Mouse (Mus musculus) adrenal gland, postnatal 10 days (tissue): ENCODE measurements around the gene Ctdspl2. TPM values are rescaled to one million over a fixed set of nuclear protein-coding genes. Genes with fewer than 3 reads are reported as not detected.
"Not testable (repeated sequence)": the region's sequence is repeated elsewhere in the genome, so short reads cannot be mapped to it uniquely, and the experiment has no call there.

ENCODE experiments used
- DNase-seq: peaks from one replicate; pipeline ENCODE4 v3.0.0; 2021; ENCODE audit warnings: mixed read lengths
- long read RNA-seq, 2 experiments: library from polyadenylated mRNA; stranded (forward); transcript quantifications; one replicate each; pipeline ENCODE4 v2.0.0; 2021
- total RNA-seq, 2 experiments: library from RNA; stranded (reverse); gene quantifications; 2 replicates each; pipeline ENCODE4 v1.2.3; 2021

Ctdspl2 gene
- 10 to 100 TPM; 29.4 to 36.7 TPM for total RNA-seq
- long read RNA-seq, experiment 1, full-length matches to known transcripts: 6 of 11 reads
- long read RNA-seq, experiment 1, partial matches to known transcripts: 2 of 11 reads
- long read RNA-seq, experiment 1, other reads (novel, unspliced or antisense): 3 of 11 reads
- long read RNA-seq, experiment 2, full-length matches to known transcripts: 5 of 9 reads
- long read RNA-seq, experiment 2, partial matches to known transcripts: 0 of 9 reads
- long read RNA-seq, experiment 2, other reads (novel, unspliced or antisense): 4 of 9 reads

DNA sequence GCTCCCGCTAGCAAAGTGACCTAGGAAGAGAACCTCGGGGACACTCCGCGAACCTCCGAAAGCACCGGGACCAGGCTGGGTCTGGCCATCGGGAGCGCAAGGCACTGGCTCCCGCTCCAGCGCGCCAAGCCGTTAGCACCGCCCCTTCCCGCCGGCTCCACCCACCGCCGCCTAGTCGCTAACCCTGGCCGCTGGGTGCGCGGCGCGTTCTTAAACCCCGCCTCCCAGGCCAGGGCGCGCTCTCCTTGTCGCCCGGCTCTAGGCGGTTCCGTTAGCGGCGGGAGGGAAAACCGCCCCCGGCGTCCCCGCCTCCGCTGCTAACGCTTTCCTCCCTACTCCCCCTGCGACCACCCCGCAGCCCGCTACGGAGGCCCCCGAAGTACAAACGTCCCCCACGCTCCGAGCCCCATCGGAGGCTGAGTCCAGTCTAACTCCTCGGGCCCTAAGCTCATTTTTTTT, at the start of gene Ctdspl2, which contains the start of gene Mageb3:
Gene Ctdspl2, plus strand, starts transcription at position 237 of the 459 bp plus-strand sequence.
Gene Mageb3, minus strand, starts transcription at position 328 of the 459 bp plus-strand sequence.
- peak; percentile 99 for DNase-seq

DNA sequence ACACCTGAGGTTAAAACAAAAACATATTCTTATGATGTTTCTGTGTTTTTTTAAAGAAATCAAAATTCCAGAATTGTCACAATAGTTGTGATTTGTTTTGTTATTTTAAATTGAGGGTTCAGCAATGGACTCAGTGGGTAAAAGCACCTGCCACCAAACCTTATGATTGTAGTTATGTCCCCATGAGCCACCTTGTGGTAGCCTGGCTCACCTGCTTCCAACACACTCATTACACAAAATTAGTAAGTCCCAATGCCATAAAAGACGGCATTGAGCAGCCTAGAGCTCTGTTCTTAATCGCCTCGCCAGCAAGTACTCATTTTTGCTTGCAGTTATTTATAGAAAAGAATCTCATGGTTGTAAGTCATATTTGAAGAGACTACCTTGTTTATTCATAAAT, 45.8 kb upstream of the Ctdspl2 start:
- DNase-seq: no peak

DNA sequence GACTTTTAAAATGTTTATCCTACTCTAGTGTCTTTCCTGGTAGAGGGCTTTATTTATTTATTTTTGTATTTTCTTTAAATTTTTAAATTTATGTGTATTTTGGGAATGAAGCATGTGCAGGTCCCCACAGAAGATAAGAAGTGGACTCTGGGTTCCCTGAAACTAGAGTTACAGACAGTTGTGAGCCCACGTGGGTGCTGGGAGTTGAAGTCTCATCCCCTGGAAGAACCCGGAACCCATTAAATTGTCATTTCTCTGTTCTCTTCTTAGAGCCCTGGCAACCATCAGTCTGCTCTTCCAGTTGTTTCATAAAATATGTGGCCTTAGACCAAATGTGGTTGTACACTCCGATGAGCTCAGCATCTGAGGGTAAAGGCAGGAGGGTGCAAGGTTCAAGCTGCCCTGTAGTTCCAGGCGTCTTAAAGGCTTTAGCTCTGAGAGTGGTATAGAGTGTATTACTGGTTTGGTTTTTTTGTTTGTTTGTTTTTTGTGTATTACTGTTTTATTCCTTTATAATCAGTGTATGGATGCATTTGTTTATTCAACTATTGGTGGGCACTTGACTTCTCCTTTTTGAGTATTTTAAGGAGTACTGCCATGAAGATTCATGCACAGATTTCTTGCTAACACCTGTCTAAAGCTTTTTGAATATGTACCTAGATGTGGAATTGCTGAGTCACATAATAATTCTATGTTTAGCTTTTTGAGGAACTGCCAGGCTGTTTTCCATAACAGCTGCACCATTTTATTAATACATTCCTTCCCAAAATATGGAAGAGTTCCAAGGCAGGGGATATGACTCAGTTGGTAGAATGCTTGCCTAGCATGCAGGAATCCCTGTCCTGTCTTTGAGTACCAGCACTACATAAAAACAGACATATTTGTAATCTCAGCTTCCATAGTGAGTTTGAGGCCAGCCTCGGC, 39.5 kb upstream of the Ctdspl2 start:
- no peak for DNase-seq

DNA sequence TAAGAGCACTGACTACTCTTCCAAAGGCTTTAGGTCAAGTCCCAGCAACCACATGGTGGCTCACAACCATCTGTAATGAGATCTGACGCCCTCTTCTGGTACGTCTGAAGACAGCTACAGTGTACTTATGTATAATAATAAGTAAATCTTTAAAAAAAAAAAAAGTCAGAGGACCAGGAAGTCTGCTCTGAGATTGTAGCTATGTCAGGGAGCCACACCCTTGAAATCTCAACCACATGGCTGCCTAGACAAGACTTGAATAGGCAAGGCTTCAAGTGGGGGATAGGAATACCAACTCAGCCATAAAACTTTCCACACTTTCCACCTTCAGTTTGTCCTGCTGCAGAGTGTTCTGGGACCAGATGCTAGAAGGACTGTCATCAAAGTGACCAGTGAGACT, 18.2 kb upstream of the Ctdspl2 start:
- DNase-seq: not testable (repeated sequence)

DNA sequence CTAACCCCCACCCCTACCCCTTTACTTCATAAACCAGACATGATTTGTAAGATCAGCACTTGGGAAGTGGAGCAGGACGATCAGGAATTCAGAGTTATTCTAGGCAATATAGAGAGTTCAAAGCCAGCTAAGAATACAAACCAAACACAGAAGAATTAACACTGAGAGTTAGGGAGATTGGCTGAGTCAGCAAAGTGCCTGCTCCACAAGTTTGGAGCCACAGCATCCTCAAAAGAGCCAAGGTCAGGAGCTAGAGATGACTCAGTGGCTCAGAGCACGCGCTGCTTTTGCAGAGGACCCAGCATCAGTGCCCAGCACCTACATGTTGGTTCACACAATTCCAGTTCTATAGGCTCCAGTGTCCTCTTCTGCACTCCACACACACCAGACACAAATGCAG, 12.4 kb upstream of the Ctdspl2 start:
- no peak for DNase-seq

DNA sequence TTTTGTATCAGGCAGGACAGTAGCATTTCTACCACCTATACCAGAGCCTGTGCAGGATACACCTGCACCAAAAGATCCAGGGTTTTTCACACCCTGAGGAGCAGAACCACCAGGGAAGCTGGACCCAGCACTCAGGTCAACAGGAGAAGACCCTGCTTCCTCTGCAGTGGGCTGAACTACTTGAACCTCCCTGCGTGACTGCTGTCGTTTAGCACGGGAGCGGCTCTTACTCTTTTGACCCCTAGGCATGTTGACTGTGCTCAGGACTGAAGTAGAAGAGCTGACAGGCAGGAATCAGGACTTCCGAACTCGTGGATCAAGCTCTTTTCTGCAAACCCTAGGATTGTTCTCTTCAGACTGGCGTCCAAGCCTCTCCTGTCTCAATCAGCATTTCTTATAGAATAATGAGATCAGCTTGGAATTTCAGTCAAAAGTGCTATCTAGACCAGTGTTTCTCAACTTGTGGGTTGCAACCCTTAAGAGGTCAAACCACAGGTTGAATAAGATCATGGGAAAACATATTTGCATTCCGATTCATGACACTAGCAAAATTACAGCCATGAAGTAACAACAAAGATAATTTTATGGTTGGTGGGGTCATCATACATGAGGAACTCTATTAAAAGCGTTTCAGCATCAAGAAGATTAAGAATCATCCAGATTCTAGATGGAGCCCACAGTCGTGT, 687 bp upstream of the Ctdspl2 start:
- no peak for DNase-seq

DNA sequence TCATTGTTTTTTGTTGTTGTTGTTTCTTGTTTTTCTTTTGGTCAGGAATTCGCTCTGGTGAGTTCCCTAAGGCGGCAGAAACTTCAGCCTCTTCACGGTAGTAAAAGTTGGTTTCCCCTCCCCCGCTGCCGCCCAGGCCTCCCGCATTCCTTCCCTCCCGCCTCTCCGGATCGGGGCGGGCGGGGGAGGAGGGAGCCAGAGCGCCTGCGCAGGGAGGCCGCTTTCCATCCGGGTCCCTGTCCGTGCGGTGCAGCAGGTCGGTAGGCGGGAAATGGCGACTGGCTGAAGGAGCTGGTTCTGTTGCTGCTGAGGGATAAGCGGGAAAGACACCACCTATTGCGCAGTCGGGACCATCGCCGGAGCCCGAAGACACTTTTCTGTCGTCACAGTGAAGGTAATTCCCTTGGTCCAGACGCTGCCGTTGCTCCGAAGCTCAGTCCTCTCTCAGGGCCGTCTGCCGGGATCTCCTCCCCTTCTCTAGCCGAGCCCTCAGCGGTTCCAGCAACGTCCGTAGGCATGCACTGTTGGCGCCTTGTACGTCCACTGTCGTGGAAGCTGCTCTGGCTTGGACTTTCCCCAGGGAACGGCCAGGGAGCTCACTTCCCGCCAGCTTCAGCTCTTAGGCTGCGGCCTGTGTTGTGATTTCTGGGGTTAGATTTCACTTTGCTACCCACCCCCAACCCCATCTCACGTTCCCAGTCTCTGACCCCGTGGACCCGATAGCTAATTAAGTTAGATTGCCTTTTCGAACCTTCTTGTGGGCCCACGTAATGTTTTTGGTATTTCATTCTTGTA, 620 bp downstream of the Ctdspl2 start:
- DNase-seq: peak; percentile 99

DNA sequence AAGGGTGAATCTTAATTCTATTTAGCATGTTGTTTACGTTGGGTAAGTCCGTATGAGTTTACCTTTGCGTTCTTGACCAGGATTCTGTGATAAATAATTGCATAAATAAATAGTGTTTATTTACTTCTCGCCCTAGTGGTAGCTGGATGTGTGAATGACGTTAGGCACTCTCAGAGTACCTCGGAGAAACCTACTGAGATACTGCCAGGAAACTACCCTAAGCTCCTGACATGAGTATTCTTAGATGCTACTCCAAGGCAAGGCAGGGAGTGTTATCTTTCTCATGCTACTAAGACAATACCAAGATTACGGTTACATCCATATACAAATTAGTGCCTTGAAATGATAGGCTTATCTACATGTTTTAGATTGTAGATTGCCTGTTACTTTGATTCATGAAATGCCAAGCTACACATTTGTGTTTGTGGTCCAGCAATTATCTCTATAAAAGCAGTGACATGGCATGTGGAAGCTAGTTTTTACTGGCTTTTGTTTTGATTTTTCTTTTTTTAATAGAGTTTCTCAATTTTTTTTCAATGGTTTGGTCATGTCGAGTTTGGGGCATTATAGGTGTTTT, 1.5 kb downstream of the Ctdspl2 start:
- DNase-seq: no peak

DNA sequence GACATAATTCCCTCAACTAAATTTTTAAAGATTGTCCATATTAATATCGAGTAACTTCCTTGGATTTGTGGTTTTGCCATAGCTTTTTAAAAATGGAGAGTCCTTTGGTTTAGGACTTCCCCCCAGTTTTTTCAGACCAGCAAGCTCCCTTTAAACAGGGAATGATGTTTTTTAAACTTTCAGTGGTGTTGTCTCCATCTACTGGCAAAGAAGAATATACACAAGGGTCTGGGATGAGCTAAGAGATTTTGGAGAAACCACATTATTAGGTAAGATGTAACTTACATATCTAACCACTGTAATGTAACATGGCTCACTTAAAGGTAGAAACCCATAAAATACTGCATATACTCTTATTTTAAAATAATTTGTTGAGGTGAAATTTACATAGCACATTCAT, 39.9 kb downstream of the Ctdspl2 start:
- no peak for DNase-seq

DNA sequence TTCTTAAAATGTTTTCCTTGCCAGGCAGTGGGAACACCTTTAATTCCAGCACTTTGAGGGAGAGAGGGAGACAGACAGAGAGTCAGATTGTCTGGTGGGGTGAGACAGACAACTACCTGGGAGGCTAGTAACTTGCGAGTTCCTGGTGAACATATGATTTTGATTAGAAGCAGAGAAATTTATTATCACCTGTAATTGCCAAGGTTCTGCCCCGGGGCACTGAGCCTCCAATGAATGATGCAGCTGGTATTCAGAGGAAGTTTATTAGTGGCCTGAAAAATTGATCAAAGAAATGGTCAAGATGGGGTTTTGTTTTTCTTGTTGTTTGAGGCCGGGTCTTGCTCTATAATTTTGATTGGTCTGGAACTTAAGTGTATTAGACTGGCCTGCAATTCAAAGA, 53.0 kb downstream of the Ctdspl2 start:
- no peak for DNase-seq

DNA sequence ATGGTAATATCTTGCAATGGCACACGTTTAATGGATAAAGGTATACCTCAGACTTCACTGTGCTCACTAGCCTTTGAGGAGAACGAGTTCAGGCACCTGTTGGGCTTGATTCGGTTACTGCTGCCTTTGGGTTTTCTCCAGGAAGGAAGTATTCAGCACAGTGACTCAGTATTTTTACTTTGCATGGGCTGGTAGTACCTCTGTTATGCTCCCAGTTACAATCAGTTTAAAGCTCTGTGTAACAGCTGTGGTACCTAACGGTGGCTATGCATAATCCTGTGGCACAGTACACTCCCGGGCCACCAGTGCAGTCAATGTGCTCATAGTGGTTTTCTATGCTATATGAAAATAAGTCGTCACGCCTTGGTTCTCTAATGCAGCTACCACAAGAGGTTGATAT, 55.6 kb downstream of the Ctdspl2 start:
- no peak for DNase-seq

DNA sequence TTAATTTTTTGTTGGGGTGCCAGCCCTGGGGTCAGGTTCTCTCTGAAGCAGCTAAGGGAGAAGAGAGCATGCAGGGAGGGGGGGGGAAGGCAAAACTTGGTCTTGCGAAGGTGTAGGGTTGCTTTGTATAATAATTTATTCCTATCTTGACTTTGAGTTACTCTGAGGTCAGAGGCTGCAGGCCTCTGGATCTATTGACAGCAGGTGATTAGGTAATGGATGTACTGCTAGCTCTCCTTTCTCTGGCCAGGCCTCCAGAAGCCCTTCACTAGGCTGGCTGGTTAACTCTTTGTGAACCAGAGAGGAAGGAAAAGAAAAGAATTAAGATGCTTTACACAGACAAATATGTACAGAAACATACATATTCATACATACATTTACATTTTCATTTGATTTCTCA, 62.9 kb downstream of the Ctdspl2 start:
- no peak for DNase-seq

DNA sequence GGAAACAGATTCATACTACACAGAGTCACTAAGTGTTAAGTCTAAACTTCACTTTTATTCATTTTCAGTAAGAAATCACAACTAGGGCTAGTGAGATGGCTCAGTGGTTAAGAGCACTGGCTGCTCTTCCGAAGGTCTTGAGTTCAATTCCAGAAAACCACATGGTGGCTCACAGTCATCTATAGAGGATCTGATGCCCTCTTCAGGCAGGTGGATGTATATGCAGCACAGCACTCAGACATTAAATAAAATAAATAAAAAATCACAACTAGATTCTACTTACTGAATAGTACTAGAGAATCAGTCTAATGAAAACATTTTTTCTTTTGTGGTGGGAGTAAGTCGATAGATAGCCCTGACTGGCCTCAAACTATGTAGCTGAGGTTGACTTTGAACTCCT, 66.5 kb downstream of the Ctdspl2 start:
- DNase-seq: no peak

DNA sequence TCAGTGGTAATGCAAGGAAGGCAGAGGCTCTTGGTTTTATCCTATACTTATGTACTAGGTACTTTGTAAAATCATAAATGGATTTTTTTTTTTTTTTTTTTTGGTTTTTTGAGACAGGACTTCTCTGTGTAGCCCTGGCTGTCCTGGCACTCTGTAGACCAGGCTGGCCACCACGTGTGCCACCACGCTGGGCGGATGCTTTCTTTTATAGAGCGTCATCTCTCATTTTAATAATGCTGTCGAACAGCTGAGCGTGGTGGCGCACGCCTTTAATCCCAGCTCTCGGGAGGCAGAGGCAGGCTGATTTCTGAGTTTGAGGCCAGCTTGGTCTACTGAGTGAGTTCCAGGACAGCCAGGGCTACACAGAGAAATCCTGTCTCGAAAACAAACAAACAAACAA, 71.3 kb downstream of the Ctdspl2 start:
- not testable (repeated sequence) for DNase-seq

DNA sequence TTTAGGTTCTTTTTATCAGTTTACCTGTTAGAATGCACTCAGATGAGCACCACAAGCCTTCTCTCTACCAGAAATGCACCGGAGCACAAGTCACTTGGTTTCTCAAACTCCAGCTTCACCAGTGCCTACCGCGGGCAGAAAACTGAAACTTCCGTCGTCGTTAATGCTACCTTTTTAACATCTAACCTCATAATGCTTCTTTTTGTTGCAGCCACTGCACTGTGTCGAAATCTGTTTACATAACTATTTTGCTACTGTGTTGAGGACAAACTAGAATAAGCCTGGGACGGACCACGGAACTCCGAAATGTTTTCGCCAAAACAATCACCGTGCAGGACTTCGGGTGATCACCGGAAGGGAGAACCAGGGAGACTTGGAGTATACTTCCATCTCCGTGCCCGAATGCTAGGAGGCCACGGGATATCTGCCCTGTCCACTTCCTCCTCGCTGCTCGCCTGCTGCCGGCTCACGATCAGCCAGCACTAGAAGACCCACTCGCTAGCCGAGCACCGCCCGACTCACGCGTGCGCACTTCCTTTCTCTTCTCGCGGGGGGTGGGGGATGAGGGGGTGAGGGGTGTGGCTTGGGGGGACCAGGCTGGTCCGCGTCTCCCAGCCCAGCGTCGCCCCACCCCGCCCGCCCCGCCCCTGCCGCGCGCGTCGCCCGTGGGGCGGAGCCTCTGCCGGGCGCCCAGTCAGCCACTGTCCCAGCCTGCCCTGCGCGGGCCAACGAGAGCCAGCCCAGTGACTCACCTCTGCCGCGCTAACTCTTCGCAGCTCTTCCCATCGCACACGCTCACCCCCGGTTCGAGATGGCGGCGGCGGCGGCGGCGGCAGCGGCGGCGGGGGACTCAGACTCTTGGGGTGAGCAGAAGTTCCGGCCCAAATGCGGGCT, 72.3 kb downstream of the Ctdspl2 start, which contains the start of gene Eif3j1:
Gene Eif3j1, plus strand, starts transcription at position 685 of the 894 bp plus-strand sequence.
- DNase-seq: peak; percentile 94

DNA sequence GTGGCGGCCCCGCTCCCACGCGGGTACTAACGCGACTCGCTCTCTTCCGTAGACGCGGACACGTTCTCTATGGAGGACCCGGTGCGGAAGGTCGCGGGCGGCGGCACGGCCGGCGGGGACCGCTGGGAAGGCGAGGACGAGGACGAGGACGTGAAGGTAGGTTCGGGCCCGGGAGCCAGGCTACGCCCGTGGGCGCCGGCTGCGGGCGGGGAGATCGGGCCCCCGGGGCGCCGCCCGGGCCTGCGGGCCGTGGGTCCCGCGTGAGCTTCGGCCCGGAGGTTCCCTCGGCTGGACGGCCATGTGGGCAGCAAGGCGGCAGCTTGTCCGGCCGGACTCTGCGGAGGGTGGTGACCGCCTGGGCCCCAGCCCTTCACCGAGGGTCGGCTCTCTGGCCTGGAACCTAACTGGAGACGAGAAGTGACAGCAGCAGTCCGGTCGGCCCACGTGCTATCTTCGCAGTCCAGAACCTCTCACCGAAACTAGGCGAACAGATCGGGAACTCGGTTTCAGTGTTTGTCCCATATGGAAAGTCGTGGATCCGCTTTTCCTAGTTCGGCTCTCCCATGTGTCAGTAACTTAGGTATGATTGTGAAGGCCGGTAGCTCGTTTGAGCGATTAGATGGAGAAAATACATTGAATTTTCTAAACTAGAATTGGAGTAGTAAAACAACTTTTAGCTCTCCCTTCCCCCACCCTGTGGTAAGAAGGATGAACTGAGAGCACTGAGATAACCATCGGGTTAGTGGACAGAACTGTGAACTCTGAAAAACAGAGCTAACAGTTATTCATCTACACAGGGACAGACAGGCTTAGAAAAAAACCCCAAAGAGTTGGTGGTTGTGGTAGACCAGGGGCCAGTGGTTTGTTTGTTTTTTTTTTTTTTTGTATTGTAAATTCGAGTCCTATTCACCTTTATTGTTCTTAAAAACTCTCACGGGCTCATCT, 73.2 kb downstream of the Ctdspl2 start:
- peak; percentile 68 for DNase-seq

DNA sequence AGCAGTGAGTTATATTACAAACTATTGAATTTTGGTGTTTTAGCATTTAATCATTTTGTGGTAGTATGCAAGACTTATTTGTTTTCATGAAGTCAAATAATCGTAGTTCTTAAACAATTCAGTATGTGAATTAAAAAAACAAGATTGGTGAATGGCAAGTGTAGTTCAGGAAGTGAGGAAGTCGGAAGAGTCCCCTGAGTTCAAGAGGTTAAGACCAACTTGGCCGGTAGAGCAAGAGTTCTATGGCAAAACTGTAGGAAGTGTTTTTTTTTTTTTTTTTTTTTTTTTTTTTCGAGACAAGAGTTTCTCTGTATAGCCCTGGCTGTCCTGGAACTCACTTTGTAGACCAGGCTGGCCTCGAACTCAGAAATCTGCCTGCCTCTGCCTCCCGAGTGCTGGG, 76.2 kb downstream of the Ctdspl2 start:
- no peak for DNase-seq

DNA sequence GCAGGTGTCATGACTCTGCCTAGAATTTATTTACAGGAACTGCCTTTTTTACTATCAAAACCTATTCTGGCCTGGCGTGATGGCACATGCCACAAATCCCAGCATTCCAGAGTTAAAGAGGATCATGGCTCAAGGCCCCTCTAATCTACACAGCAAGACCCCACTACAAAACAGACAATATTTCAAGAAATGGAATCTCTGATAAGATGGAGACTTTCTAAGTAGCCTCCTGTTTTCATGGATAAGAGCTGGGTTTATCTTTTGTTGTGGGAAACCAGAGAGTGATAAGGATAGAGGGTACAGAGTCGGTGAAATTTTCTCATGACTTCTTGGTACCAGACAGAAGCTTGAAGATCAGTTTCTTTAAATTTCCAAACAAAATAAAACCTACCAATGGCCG, 80.3 kb downstream of the Ctdspl2 start:
- no peak for DNase-seq

DNA sequence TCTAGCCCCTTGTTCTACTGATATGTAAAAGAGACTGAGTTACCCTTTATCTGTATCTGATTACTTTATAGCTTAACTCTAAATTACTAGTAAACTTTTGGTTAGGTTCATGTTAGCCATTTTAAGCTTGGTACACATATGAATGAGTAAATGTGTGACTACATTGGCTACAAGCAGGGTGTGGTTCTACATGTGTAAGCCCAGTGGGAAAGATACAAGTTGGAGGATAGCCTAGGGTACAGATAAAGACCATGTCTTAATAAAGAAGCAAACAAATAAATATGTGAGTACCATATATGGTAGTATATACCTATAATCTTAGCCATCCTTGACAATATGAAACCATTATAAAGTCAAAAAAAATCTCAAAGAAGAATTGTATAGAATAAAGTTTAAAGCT, 88.1 kb downstream of the Ctdspl2 start:
- DNase-seq: no peak
